Mouse (Mus musculus): ENCODE measurements around the gene Dlg4. TPM values are rescaled to one million over a fixed set of nuclear protein-coding genes. Genes with fewer than 3 reads are reported as not detected.
A peak's percentile ranks its signal among the peaks of the same experiment; 100 is the strongest.
"Not testable (repeated sequence)": the region's sequence is repeated elsewhere in the genome, so short reads cannot be mapped to it uniquely, and the experiment has no call there.

Gene Dlg4
- polyA plus RNA-seq, 2 experiments, result 0.33 to 1.9 TPM

- no peak overlapping the region for H3K27ac ChIP-seq
- whole genome bisulfite sequencing (ENCODE audit: insufficient replicate concordance), result 42% methylated on average over 4 of the region's 4 CpGs
- H3K9me3 ChIP-seq (ENCODE audit: control insufficient read depth, low read length), result no peaks in the 10 kb centered on the region
- DNase-seq (ENCODE audit: low read depth in 3 of 3, low spot score in 3 of 3) (no peak), ATAC-seq (ENCODE audit: insufficient read depth) (no peak)
- H3K4me1 ChIP-seq (replicated peaks; ENCODE audit: control insufficient read depth in 2 of 2, insufficient read depth in 2 of 2, low read length in 1 of 2), result no peaks in the 10 kb centered on the region
- no peak overlapping the region for H3K9ac ChIP-seq (replicated peaks)
- no peaks in the 10 kb centered on the region for H3K36me3 ChIP-seq (replicated peaks; ENCODE audit: control insufficient read depth, insufficient read depth, low read depth)
- H3K4me2 ChIP-seq (ENCODE audit: low read depth), result no peak overlapping the region
- H3K4me3 ChIP-seq (ENCODE audit: insufficient read depth in 1 of 2, low read depth in 2 of 2, low read length in 2 of 2), result no peak overlapping the region
- TF ChIP-seq EP300 (IDR thresholded peaks at IDR 0.05; ENCODE audit: low read depth) (no peak), CTCF (IDR thresholded peaks at IDR 0.05; ENCODE audit: low read depth) (no peak)
- no peaks in the 10 kb centered on the region for H3K27me3 ChIP-seq (ENCODE audit: control insufficient read depth, insufficient read depth, low read length)
Observed at GRCm38 (mm10) chr11:70066701-70067100, 50.0 kb downstream of the Dlg4 start.

- H3K9me3 ChIP-seq (ENCODE audit: control insufficient read depth, low read length), result no peaks in the 10 kb centered on the region
- ATAC-seq (ENCODE audit: insufficient read depth), result no peak
- no peak overlapping the region for H3K4me3 ChIP-seq (ENCODE audit: insufficient read depth in 1 of 2, low read depth in 2 of 2, low read length in 2 of 2)
- H3K4me1 ChIP-seq (replicated peaks; ENCODE audit: control insufficient read depth in 2 of 2, insufficient read depth in 2 of 2, low read length in 1 of 2), result no peaks in the 10 kb centered on the region
- no peak for DNase-seq (ENCODE audit: low read depth in 3 of 3, low spot score in 3 of 3)
- no peak overlapping the region for H3K27ac ChIP-seq
- TF ChIP-seq EP300 (IDR thresholded peaks at IDR 0.05; ENCODE audit: low read depth) (no peak), CTCF (IDR thresholded peaks at IDR 0.05; ENCODE audit: low read depth) (no peak)
- no peaks in the 10 kb centered on the region for H3K27me3 ChIP-seq (ENCODE audit: control insufficient read depth, insufficient read depth, low read length)
- H3K9ac ChIP-seq (replicated peaks), result no peak overlapping the region
- 51% methylated on average over 3 of the region's 3 CpGs for WGBS (ENCODE audit: insufficient replicate concordance)
- no peaks in the 10 kb centered on the region for H3K36me3 ChIP-seq (replicated peaks; ENCODE audit: control insufficient read depth, insufficient read depth, low read depth)
- no peak overlapping the region for H3K4me2 ChIP-seq (ENCODE audit: low read depth)
Observed at GRCm38 (mm10) chr11:70068245-70068644, 51.5 kb downstream of the Dlg4 start.

GRCm38 (mm10) chr11:70070057-70070456 lies 53.3 kb downstream of the Dlg4 start:
- H3K9me3 ChIP-seq (ENCODE audit: control insufficient read depth, low read length), result no peaks in the 10 kb centered on the region
- no peaks in the 10 kb centered on the region for H3K27me3 ChIP-seq (ENCODE audit: control insufficient read depth, insufficient read depth, low read length)
- TF ChIP-seq EP300 (IDR thresholded peaks at IDR 0.05; ENCODE audit: low read depth) (no peak), CTCF (IDR thresholded peaks at IDR 0.05; ENCODE audit: low read depth) (no peak)
- DNase-seq (ENCODE audit: low read depth in 3 of 3, low spot score in 3 of 3) (no peak), ATAC-seq (ENCODE audit: insufficient read depth) (no peak)
- 66% methylated on average over 6 of the region's 6 CpGs for WGBS (ENCODE audit: insufficient replicate concordance)
- no peaks in the 10 kb centered on the region for H3K36me3 ChIP-seq (replicated peaks; ENCODE audit: control insufficient read depth, insufficient read depth, low read depth)
- H3K27ac ChIP-seq, result no peak overlapping the region
- H3K9ac ChIP-seq (replicated peaks), result no peak overlapping the region
- H3K4me1 ChIP-seq (replicated peaks; ENCODE audit: control insufficient read depth in 2 of 2, insufficient read depth in 2 of 2, low read length in 1 of 2), result peaks cover 2 to 8% of the 10 kb centered on the region in 2 experiments
- no peak overlapping the region for H3K4me3 ChIP-seq (ENCODE audit: insufficient read depth in 1 of 2, low read depth in 2 of 2, low read length in 2 of 2)
- H3K4me2 ChIP-seq (ENCODE audit: low read depth), result no peak overlapping the region

GRCm38 (mm10) chr11:70070603-70071002 lies 53.9 kb downstream of the Dlg4 start:
- 34% methylated on average over 3 of the region's 3 CpGs for WGBS (ENCODE audit: insufficient replicate concordance)
- not testable (repeated sequence) for H3K27ac ChIP-seq; ATAC-seq (ENCODE audit: insufficient read depth)

GRCm38 (mm10) chr11:70074379-70075071 lies 57.8 kb downstream of the Dlg4 start:
- WGBS (ENCODE audit: insufficient replicate concordance), result 31% methylated on average over 17 of the region's 17 CpGs
- H3K9ac ChIP-seq (replicated peaks), result peak overlapping the region; percentile 44; the same call in 1 of the 2 replicates
- peak overlapping the region; percentile 90 for H3K27ac ChIP-seq
- TF ChIP-seq EP300 (IDR thresholded peaks at IDR 0.05; ENCODE audit: low read depth), result no peak
- TF ChIP-seq CTCF (IDR thresholded peaks at IDR 0.05; ENCODE audit: low read depth), result peak; percentile 92
- DNase-seq (ENCODE audit: low read depth in 3 of 3, low spot score in 3 of 3) (peak; percentile 52 to 56 (median 56)), ATAC-seq (ENCODE audit: insufficient read depth) (peak; percentile 38; the same call in 1 of the 2 replicates)
- peak overlapping the region; percentile 50 for H3K4me2 ChIP-seq (ENCODE audit: low read depth)
- no peaks in the 10 kb centered on the region for H3K27me3 ChIP-seq (ENCODE audit: control insufficient read depth, insufficient read depth, low read length)
- H3K9me3 ChIP-seq (ENCODE audit: control insufficient read depth, low read length), result no peaks in the 10 kb centered on the region
- no peak overlapping the region for H3K4me3 ChIP-seq (ENCODE audit: insufficient read depth in 1 of 2, low read depth in 2 of 2, low read length in 2 of 2)
- peaks cover 20 to 34% of the 10 kb centered on the region in 2 experiments for H3K4me1 ChIP-seq (replicated peaks; ENCODE audit: control insufficient read depth in 2 of 2, insufficient read depth in 2 of 2, low read length in 1 of 2)
- H3K36me3 ChIP-seq (replicated peaks; ENCODE audit: control insufficient read depth, insufficient read depth, low read depth), result no peaks in the 10 kb centered on the region

More at GRCm38 (mm10) chr11:70070603-70071002, 53.9 kb downstream of the Dlg4 start:
- H3K4me2 ChIP-seq (ENCODE audit: low read depth); H3K36me3 ChIP-seq (replicated peaks; ENCODE audit: control insufficient read depth, insufficient read depth, low read depth); H3K4me3 ChIP-seq (ENCODE audit: insufficient read depth in 1 of 2, low read depth in 2 of 2, low read length in 2 of 2); DNase-seq (ENCODE audit: low read depth in 3 of 3, low spot score in 3 of 3); H3K27me3 ChIP-seq (ENCODE audit: control insufficient read depth, insufficient read depth, low read length); H3K9ac ChIP-seq (replicated peaks); H3K9me3 ChIP-seq (ENCODE audit: control insufficient read depth, low read length): not testable (repeated sequence)
- peaks cover 8 to 13% of the 10 kb centered on the region in 2 experiments for H3K4me1 ChIP-seq (replicated peaks; ENCODE audit: control insufficient read depth in 2 of 2, insufficient read depth in 2 of 2, low read length in 1 of 2)

All from liver, embryonic 14.5 days (tissue).